Mouse (Mus musculus) embryonic facial prominence, embryonic 11.5 days (tissue): ENCODE measurements around the gene Pmf1. TPM values are rescaled to one million over a fixed set of nuclear protein-coding genes. Genes with fewer than 3 reads are reported as not detected.

ENCODE experiments used
- ATAC-seq: fragments of 200-750 bp; cut with Nextera tagmentation; replicated peaks from 2 replicates; pipeline ENCODE4 v1.8.0; 2017; ENCODE audit warnings: low read depth; ENCODE audit not compliant: insufficient number of reproducible peaks, low FRiP score, low TSS enrichment
- DNase-seq: peaks from one replicate; pipeline ENCODE4 v3.0.0-alpha.2; 2015; ENCODE audit warnings: low spot score
- H3K27ac ChIP-seq: fragments of 300-500 bp; sonication (generic); replicated peaks from 2 replicates; pipeline ENCODE4 v1.5.1; 2014; ENCODE audit warnings: mild to moderate bottlenecking, low read depth, low read length, control low read depth
- H3K27me3 ChIP-seq: fragments of 300-500 bp; sonication (generic); 2 replicates; pipeline ENCODE4 v1.6.1; 2014; ENCODE audit warnings: mild to moderate bottlenecking, low read length, moderate library complexity, mixed read lengths; ENCODE audit not compliant: control insufficient read depth, insufficient read depth
- H3K36me3 ChIP-seq: fragments of 300-500 bp; sonication (generic); replicated peaks from 2 replicates; pipeline ENCODE4 v1.6.1; 2014; ENCODE audit warnings: low read depth, mild to moderate bottlenecking, low read length, moderate library complexity, mixed read lengths; ENCODE audit not compliant: control insufficient read depth, insufficient read depth
- H3K4me1 ChIP-seq: fragments of 300-500 bp; sonication (generic); 2 replicates; pipeline ENCODE4 v1.6.1; 2014; ENCODE audit warnings: low read length, mixed read lengths; ENCODE audit not compliant: control insufficient read depth, insufficient read depth
- H3K4me2 ChIP-seq: fragments of 300-500 bp; sonication (generic); 2 replicates; pipeline ENCODE4 v1.6.1; 2014; ENCODE audit warnings: low read depth, mild to moderate bottlenecking, control low read depth, low read length, moderate library complexity
- H3K4me3 ChIP-seq: fragments of 300-500 bp; sonication (generic); 2 replicates; pipeline ENCODE4 v1.5.1; 2014; ENCODE audit warnings: low read depth, low read length, control low read depth
- H3K9ac ChIP-seq: fragments of 300-500 bp; sonication (generic); replicated peaks from 2 replicates; pipeline ENCODE4 v1.6.1; 2014; ENCODE audit warnings: mild to moderate bottlenecking, control low read depth, low read length
- H3K9me3 ChIP-seq: fragments of 300-500 bp; sonication (generic); replicated peaks from 2 replicates; pipeline ENCODE4 v1.6.1; 2016; ENCODE audit warnings: mild to moderate bottlenecking, low read length, inconsistent platforms, mixed read lengths; ENCODE audit not compliant: control insufficient read depth
- WGBS: fragments of 180-500 bp; shearing (Covaris S2); extraction: QIAGEN DNeasy Blood & Tissue Kit; methylation state at CpG from one replicate; pipeline ENCODE4 v1.1.7; 2014; 5-methylcytosine and 5-hydroxymethylcytosine counted together
- polyA plus RNA-seq: library from polyadenylated mRNA; unstranded; fragments of >200 nt; fragmentation: Nextera tagmentation; extraction: Ambion mirVana; gene quantifications from 2 replicates; pipeline ENCODE4 v1.2.1, GENCODE M21; 2014

Pmf1 gene
- polyA plus RNA-seq, 1 experiment from 2014 or later, result 157 TPM

GRCm38 (mm10) chr3:88446471-88447123 is 36.5 kb upstream of the Pmf1 start:
- Histone ChIP-seq H3K27me3 (no peaks in the 10 kb centered on the region), H3K4me2 (no peak overlapping the region), H3K9ac (no peak overlapping the region), H3K9me3 (no peaks in the 10 kb centered on the region), H3K4me1 (no peaks in the 10 kb centered on the region), H3K27ac (no peak overlapping the region), H3K36me3 (no peaks in the 10 kb centered on the region), H3K4me3 (no peak overlapping the region)
- ATAC-seq (no peak), DNase-seq (no peak)
- WGBS, result 77% methylated on average over 8 of the region's 8 CpGs

GRCm38 (mm10) chr3:88442888-88443287 is 32.8 kb upstream of the Pmf1 start:
- ATAC-seq, result no peak
- WGBS, result 72% methylated on average over 7 of the region's 7 CpGs

GRCm38 (mm10) chr3:88442488-88442887 is 32.4 kb upstream of the Pmf1 start:
- ATAC-seq (no peak), DNase-seq (no peak)
- no peaks in the 10 kb centered on the region for H3K27me3 ChIP-seq
- no peak overlapping the region for H3K9ac ChIP-seq
- H3K4me2 ChIP-seq, result no peak overlapping the region
- no peaks in the 10 kb centered on the region for H3K9me3 ChIP-seq
- H3K4me3 ChIP-seq, result no peak overlapping the region
- H3K4me1 ChIP-seq, result no peaks in the 10 kb centered on the region
- 85% methylated on average over 12 of the region's 12 CpGs for WGBS
- no peak overlapping the region for H3K27ac ChIP-seq
- no peaks in the 10 kb centered on the region for H3K36me3 ChIP-seq

More at GRCm38 (mm10) chr3:88442888-88443287, 32.8 kb upstream of the Pmf1 start:
- Histone ChIP-seq H3K27ac (no peak overlapping the region), H3K4me3 (no peak overlapping the region), H3K4me1 (no peaks in the 10 kb centered on the region), H3K9ac (no peak overlapping the region), H3K27me3 (no peaks in the 10 kb centered on the region), H3K36me3 (no peaks in the 10 kb centered on the region), H3K4me2 (no peak overlapping the region), H3K9me3 (no peaks in the 10 kb centered on the region)
- no peak for DNase-seq

- 24% methylated on average over 27 of the region's 27 CpGs for WGBS
- no peaks in the 10 kb centered on the region for H3K9me3 ChIP-seq
- no peak overlapping the region; the same call in 1 of the 2 replicates for H3K4me2 ChIP-seq
- H3K9ac ChIP-seq, result peak overlapping the region; percentile 34; the same call in 1 of the 2 replicates
- H3K4me1 ChIP-seq, result no peaks in the 10 kb centered on the region
- H3K36me3 ChIP-seq, result no peaks in the 10 kb centered on the region
- H3K27me3 ChIP-seq, result no peaks in the 10 kb centered on the region
- H3K27ac ChIP-seq, result no peak overlapping the region
- DNase-seq (peak; percentile 72), ATAC-seq (0 out of 2 replicates have a peak, but pooled peaks have one; percentile 24)
- no peak overlapping the region for H3K4me3 ChIP-seq
Observed at GRCm38 (mm10) chr3:88440500-88441381, 30.6 kb upstream of the Pmf1 start.

- 65% methylated on average over 4 of the region's 4 CpGs for WGBS
- no peak for DNase-seq
- Histone ChIP-seq H3K4me2 (no peak overlapping the region), H3K36me3 (no peaks in the 10 kb centered on the region), H3K4me1 (no peaks in the 10 kb centered on the region), H3K9me3 (no peaks in the 10 kb centered on the region), H3K27me3 (no peaks in the 10 kb centered on the region), H3K9ac (no peak overlapping the region), H3K4me3 (no peak overlapping the region), H3K27ac (no peak overlapping the region)
- ATAC-seq, result no peak
Observed at GRCm38 (mm10) chr3:88439582-88439981, 29.5 kb upstream of the Pmf1 start.

GRCm38 (mm10) chr3:88437454-88437853 is 27.3 kb upstream of the Pmf1 start:
- no peak overlapping the region for H3K9ac ChIP-seq
- no peak overlapping the region for H3K27ac ChIP-seq

GRCm38 (mm10) chr3:88436395-88437201 is 26.5 kb upstream of the Pmf1 start:
- 8% methylated on average over 29 of the region's 29 CpGs for WGBS
- H3K9me3 ChIP-seq, result no peaks in the 10 kb centered on the region

More at GRCm38 (mm10) chr3:88437454-88437853, 27.3 kb upstream of the Pmf1 start:
- Histone ChIP-seq H3K36me3 (no peaks in the 10 kb centered on the region), H3K9me3 (no peaks in the 10 kb centered on the region), H3K4me1 (no peaks in the 10 kb centered on the region), H3K4me3 (no peak overlapping the region), H3K4me2 (no peak overlapping the region), H3K27me3 (no peaks in the 10 kb centered on the region)
- ATAC-seq, result no peak
- DNase-seq, result no peak
- WGBS, result 79% methylated on average over 10 of the region's 10 CpGs

More at GRCm38 (mm10) chr3:88436395-88437201, 26.5 kb upstream of the Pmf1 start:
- H3K27me3 ChIP-seq, result no peaks in the 10 kb centered on the region
- peak overlapping the region; percentile 42 for H3K4me2 ChIP-seq
- H3K4me1 ChIP-seq, result no peaks in the 10 kb centered on the region
- peak overlapping the region; percentile 17 for H3K4me3 ChIP-seq
- H3K27ac ChIP-seq, result no peak overlapping the region
- H3K36me3 ChIP-seq, result no peaks in the 10 kb centered on the region
- ATAC-seq, result peak; percentile 92
- DNase-seq, result peak; percentile 69
- peak overlapping the region; percentile 20 for H3K9ac ChIP-seq
